Mouse (Mus musculus) brain, embryonic 14.5 days (tissue): ENCODE data around the gene Sema3g.

Experiments
- CTCF ChIP-seq: fragments of 200-500 bp; IDR thresholded peaks from 2 replicates; pipeline ENCODE4 v1.5.1; 2012; ENCODE audit warnings: inconsistent platforms, mild to moderate bottlenecking, moderate library complexity, borderline replicate concordance; ENCODE audit not compliant: insufficient read depth, insufficient read length; ENCODE audit errors: extremely low read depth
- POLR2A ChIP-seq: fragments of 200-500 bp; IDR thresholded peaks from 2 replicates; pipeline ENCODE4 v1.6.1; 2012; ENCODE audit warnings: mild to moderate bottlenecking, inconsistent platforms, borderline replicate concordance; ENCODE audit not compliant: poor library complexity, insufficient read depth, insufficient read length, severe bottlenecking; ENCODE audit errors: extremely low read depth

DNA sequence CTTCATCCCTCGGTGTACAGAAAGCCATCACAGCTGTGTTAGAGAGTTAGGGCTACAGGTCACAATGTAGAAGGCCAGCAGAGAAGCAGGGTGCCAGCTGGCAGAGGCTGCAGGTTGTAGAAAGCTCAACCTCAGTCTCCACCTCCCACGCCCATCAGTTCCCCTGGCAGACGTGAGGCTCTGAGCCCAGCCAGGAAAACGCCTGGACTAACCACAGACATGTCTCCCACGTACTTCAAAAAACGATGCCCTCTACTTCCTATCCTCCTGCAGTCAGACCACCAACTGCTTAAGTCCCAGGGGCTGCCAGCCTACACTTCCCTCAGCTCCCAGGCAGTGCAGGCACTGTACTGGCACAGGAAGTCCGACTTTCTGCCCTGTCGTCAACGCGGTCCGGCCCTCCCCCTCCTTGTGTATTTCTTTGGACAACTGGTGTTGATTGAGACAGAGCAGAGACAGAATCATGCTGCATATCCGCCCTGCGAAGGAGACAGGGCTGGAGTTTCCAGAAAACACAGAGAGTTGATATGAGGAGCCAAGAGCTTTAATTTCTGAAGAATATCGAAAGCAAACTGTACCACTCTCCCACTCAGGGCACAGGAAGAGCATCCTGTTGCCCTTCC is 22.7 kb upstream of the Sema3g start:
- TF ChIP-seq CTCF (no peak), POLR2A (no peak)
